Mouse (Mus musculus) adrenal gland, adult 2 months (tissue): Measurements from ENCODE around the gene Lgals3bp. TPM values are rescaled to one million over a fixed set of nuclear protein-coding genes. Genes with fewer than 3 reads are reported as not detected.
A peak's percentile ranks its signal among the peaks of the same experiment; 100 is the strongest.

Source experiments
- DNase-seq: peaks from one replicate; pipeline ENCODE4 v3.0.0; 2021
- long read RNA-seq: library from polyadenylated mRNA; stranded (forward); transcript quantifications from one replicate; pipeline ENCODE4 v2.0.0, GENCODE M21; 2021
- polyA plus RNA-seq: library from polyadenylated mRNA; depleted of rRNA; stranded (reverse); fragments of >200 nt; gene quantifications from 2 replicates; pipeline ENCODE4 v1.2.3, GENCODE M21; 2012; rRNA removed
- total RNA-seq, 2 experiments: library from RNA; stranded (reverse); gene quantifications; 2 replicates each; pipeline ENCODE4 v1.2.3; 2021

Lgals3bp gene
- 100 to 1,000 TPM in 1 of 2 experiments, 10 to 100 TPM in 1; 92.7 to 160 TPM for total RNA-seq
- 336 and 430 TPM in 2 replicates for polyA plus RNA-seq
- long read RNA-seq, transcript Lgals3bp-201 (6 exons, 2,330 nt): major isoform, 21 of 30 reads
- long read RNA-seq, partial matches to known transcripts: 3 of 30 reads
- long read RNA-seq, other reads (novel, unspliced or antisense): 6 of 30 reads

DNA sequence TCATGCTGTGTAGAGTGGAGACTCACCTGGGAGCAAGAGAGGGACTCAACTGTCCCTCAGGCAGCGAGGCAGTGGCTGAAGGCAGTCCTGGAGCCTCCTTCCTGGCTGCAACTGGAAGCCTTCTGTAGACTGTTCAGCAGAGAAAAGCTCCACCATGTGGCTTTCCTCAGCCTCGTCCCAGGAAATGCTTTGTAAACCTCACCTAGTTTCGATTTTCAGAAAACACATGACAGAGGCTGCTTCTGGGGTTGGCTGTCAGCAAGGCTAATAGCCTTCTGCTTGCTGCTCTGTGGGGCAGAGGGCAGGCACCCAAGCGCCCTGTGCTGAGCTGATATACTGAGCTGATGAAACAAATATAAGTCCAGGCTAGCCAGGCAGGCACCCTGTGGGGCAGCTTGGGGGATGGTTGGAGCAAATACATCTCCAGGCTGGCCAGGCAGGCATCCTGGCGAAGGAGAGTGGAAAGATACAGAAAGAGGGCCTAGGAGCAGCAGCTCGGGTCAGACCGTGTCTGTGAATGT lies at the start of gene Lgals3bp:
Lgals3bp (minus strand) TSS at position 333 of the 521 bp plus-strand sequence.
- DNase-seq: peak; percentile 78

DNA sequence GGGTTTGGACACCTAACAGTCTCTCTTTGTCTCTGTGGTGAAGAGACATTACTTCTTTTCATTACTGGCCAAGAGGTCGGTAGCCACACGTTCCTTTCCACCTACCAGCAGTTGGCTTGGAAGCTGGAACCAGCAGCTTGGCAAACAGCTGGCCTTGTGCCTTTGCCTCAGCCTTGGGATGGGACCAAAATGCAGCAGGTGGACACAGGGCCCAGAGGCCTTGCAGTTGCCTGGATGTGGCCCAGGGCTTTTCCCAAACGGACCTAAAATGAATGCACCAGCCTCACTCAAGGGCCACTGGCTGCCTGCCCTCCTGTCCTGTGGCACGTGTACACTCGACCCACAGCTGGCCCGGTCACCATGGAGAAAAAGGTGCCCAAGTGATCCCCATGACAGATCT lies 49.3 kb upstream of the Lgals3bp start:
- peak; percentile 53 for DNase-seq

DNA sequence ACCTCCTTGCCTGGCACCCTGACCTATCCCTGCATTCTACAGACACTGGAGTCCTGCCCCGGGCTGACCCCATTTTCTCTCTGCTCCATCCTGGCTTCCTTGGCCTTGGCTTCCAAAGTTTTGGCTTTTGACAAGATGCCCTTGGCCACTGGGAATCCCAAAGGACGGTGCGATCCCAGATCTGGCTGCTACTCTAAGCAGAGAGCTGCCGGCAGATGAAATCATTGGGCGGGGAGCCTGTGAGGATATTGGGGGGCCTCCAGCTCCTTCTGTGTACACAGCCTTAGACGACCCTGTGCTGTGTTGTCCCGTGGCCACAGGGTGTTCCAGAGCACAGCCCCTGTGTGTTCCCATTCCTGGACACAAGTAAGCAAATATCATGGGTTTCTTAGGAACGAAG lies 46.5 kb upstream of the Lgals3bp start:
- DNase-seq: peak; percentile 36

DNA sequence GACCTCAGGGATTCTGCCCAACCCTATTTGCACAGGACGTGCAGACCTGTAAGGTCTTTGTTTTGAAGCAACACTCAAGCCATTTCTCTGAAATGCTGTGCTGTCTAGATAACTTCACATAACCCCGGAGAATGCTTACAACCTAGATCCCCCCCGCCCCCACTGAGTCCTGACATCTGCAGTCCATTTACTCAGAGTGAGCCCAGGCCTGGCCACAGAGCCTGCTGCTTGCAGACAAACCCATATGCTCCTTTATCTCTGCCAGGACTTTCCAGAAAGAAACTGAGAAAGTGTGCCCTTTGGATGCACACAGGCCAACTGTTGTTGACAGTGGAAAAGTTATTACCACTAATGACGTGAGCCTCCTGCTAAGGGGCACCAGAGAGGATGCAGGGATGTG lies 45.5 kb upstream of the Lgals3bp start:
- no peak for DNase-seq

DNA sequence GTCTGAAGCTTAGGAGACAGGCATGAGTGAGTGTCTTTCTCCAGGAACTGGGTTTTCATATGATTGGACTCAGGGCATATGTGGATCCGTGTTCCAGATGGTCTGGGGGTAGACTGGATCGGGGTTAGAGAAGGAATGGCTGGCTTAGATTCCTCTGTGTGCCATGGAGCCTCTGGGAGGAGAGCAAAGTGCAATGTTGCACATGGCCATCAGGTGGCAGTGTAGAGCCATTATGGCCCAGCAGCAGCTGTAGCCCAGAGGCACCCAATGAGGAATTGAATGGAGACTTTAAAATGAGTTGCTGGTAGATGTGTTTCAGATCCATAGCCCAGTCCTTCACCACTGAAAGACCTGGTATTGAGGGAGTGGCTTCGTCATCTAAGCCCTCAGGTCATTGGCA lies 44.0 kb upstream of the Lgals3bp start:
- peak; percentile 72 for DNase-seq

DNA sequence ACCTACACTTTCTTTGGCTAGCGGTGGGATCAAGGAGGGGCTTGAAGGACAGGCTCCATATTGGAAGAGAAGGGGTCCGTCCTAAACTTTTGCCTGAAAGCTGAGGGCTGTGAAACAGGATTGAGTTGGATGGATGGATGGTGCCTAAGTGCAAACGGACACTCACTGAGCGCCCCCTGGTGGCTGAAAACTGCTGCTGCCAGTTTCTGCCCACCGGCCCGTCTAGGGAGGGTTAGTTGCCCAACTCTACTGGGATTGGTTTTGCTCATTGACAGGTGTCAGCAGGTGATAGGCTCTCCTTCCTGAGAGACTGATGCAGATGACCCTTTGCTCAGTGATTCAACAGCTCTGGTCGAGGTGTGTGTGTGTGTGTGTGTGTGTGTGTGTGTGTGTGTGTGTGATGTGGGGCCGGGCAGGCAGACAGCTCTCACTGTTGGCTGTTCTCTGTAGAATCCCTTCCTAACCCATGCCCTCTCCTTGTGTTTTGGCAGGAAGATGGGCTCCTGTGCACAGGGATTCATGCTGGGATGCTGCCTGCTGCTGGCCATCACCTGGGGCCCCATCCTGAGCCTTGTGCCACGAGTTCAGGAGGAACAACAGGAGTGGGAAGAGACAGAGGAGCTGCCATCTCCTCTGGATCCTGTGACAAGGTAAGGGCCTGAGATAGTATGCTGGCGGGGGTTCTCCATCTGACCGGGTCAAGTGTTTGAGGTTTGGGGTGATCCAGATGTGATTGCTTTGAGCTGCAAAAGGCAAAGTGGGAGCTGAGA lies 41.5 kb upstream of the Lgals3bp start:
- peak; percentile 62 for DNase-seq

DNA sequence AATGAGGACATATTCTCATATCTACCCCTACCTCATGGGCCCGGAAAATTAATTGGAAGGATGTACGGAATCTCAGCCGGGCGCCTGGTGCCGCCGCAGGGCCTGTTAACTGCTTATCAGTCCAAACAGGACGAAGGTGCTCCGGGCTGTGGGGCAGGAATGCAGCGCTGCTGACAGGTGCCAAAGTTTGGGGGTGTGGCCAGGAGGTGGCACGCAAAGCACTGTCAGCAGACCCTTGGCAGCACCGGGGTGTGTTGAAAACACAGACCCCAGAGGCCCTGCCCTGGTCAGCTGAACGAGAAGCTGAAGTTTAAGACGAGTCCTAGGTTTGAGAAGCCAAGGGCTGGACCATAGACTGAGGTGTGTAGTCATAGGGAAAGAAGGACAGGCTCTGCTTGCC lies 40.8 kb upstream of the Lgals3bp start:
- no peak for DNase-seq

DNA sequence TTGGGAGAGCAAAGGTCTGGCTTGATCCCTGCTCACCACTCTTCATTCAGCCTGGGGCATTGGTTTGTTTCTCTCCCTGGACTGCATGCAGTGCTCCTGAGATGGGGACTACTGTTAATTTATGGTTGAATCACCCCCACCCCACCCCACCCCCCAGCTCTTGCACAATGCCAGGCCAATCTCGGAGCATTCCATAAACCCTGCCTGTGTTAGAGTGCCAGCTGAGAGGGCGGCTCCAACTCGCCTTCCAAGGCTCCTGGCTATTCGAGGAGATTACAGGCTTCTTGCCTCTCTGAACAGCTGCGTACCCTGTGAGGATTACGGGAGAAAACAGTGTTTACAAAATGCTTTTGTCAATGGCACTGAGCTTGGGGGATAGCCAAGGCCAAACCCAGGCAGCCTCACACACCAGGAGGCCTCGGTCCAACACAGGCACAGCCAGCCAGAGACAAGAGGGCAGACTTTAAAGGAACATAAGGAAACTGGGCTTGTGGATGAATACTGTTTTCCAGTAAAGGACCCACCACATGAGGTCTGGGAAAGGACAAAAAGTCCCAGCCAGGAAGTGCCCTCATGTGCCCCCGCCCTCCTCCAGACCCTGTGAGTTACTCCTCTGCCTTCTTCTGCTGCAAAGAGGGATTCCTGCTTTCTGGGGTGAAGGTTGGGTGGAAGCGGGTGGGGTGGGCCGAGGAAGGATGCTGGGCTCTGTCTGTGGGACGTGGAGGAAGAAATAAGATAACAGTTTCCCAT lies 36.9 kb upstream of the Lgals3bp start:
- peak; percentile 65 for DNase-seq

DNA sequence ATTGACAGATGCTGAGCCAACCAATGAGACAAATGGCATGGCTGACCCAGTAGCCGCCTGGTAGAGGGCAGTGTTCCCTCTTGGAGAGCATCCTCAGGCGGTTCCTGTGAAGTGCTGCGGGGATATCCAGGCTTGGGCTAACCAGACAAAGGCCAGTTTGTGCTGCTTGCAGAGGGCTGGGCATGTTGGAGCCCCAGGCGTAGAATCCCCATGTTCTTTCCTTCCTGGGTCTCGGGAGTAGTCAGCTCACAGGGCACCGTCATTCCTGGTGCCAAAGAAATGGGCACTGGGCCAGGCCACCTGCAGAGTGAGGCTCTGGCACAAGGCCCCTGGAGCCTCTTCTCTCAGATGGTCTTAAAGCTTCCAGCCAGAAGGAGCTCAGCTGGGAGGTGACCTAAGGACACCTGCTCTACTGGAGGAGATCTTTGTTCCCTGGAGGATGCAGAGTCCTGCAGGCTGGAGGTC lies 34.6 kb upstream of the Lgals3bp start:
- DNase-seq: no peak

DNA sequence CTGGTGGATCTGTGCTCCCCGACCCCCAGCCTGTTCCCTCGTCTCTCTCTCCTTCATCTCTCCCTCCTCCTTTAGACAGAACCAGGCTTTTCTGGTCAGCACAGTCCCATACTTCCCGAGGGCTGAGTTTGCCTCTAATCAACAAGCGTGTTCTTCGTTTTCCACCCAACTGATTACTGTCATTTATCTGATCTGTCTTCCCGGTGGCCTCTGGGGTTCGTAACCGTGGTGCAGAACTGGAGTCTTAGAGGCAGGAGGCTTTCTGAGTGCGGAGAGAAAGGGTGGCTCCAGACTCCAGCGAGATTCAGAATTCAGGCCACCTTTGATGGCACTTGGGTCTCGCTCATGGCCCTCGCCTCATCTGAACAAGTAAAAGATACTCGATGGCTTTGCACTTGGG lies 32.2 kb upstream of the Lgals3bp start:
- no peak for DNase-seq

DNA sequence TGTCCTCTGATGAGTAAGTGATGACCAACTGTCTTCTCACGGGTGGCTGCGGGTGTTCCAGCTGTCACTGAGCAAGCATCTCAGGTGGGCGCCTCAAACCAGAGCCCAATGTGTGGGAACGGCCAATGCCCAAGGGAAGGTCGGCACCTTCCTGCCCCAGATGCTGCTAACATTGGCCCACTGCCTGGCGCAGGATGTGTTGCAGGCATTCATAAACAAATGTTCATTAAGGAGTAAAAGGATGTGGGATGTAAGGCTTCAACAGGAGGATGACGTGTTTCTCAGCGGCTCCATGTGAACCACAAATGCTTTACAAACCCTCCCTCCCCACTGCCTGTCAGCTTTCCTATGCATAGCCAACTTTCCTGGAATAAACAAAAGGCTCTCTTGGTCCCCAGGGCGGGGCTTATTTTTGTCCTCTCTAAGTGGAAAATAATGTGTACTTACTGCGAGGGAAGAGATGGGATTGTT lies 31.5 kb upstream of the Lgals3bp start:
- peak; percentile 31 for DNase-seq

DNA sequence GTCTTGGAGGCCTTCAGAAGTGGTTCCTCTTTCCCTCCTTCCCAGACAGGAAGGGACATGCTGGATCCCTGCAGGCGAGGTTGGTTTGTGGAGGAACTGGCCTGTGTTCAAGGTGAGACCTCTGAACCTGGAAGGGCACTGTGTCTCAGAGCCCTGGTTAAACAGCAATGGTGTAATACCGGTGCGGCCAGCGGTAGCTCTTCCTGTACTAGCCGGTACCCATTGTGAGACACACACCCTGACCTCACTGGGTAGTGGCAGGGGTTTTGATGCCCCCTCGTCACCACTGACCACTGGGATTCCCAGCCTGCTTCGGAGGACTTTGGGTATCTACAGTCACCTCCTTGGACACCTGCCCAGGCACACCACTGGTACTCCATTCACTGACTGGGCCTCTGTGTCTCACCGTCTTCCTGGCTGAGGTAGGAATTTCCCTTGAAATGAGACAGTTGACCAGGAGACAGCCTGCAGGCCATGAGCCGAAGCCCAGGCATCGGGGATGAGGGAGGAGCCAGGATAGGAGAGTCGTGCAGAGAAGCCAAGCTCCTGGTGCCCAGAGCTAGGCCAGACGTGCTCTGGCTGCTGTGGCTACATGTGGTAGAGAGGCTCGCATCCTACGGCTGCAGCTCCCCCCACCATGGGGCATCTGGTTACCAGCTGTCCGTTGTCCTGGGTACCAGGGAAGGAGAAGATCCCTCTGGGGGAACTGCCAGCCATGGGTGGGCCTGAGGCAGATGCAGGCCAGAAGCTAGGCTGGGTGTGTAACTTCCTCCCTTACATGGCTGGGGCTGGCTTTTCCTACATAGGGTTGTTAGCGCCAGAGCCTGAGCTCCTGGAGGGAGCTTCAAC lies 29.4 kb upstream of the Lgals3bp start:
- DNase-seq: no peak

DNA sequence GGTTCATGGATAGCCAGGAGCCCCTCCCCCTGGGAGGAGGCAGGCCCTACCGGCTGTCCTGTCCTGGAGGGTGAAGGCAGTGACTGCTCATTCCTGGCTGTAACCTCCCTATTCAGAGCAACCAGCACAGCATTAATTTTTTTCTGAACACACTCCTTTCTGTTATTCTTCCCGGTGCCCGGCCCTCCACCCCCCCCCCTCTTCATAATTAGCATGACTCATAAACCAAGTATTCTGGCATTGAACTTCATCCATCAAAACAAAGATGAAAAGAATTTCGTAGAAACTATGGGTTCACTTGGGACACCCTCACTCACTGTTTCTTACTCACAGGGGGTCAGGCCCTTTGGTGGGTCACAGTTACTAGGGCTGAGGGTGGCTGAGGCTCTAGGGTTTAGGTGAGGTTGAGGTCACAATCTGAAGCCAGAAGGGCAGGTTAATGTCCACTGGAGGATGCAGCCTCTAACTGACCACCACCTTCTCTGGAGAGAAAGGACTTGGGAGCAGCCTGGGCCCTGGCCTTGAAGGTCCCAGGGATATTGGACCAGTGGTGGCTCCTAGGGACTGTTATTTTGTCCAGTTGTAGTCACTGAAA lies 28.5 kb upstream of the Lgals3bp start:
- DNase-seq: peak; percentile 54

DNA sequence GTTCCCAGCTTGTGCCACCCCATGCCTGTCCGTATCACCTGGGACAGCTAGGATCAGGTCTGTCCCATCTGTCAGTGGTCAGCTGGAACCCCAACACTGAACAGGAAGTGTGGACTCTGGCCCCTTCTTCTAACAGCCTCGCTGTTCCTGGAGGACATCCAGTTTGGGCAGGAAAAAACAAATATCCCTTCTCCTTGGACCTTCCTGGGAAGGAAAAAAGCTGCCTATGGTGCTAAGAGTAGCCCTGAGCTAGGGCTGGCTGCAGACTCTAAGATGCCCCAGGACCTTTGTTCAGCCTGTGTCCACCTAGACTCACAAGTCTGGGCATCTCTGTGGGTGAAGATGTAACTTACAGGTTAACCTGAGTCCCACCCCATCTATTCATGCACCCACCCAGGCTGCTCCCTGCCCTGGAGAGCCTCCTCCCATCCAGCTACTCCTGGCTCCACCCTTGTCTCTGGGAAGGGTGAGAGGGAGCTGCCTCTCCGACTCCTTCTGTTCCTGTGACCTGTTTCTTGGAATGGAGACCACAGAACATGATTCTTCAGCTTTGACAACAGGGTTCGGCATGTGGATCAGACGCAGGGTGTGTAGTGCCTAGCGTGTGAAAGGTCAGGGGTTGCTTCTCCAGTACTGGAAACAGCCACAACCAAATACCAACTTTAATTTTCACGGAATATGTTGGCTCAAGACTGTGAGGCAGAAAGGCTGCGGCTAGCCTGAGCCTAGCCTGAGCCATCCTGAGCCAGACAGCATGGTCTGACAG lies 27.2 kb upstream of the Lgals3bp start:
- DNase-seq: no peak

DNA sequence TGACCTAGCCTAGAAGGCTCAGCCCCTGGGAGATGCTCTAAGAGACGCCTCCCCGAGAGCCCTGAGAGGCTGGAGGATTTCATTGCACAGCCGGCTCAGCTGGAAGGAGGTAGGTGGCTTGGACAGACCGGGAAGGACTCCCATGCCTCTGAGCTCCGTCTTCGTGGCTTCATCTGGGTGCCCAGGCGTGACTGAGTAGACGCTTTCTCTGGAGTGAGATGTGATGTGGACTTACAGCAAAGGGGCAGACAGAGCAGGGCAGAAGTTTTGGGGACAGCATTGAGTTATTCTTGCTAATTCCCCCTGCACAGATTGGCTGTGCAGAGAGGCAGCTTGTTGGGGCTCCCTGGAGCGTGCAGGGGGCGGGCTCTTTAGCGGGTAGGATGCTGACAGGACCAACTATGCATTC lies 26.6 kb upstream of the Lgals3bp start:
- peak; percentile 50 for DNase-seq

DNA sequence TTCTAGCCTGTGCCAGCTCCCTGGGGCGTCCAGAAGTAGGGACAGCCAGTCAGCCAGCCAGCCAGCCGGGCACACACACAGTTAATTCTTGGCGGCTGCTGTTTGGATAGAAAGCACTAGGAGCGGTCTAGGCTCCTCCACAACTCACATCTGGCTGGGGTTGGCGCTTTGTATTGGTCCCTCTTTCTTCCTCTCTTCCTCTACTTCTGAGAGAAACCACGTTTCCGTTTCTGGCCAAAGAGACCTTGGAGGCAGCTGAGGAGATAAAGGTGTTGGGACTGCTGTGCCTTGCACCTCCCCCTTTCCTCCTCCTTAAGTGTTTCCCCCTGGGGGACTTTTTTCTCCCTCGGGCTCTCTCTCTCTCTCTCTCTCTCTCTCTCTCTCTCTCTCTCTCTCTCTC lies 26.1 kb upstream of the Lgals3bp start, which contains the start of gene C1qtnf1:
C1qtnf1 (plus strand) TSS at position 218 of the 400 bp plus-strand sequence.
- peak; percentile 38 for DNase-seq

DNA sequence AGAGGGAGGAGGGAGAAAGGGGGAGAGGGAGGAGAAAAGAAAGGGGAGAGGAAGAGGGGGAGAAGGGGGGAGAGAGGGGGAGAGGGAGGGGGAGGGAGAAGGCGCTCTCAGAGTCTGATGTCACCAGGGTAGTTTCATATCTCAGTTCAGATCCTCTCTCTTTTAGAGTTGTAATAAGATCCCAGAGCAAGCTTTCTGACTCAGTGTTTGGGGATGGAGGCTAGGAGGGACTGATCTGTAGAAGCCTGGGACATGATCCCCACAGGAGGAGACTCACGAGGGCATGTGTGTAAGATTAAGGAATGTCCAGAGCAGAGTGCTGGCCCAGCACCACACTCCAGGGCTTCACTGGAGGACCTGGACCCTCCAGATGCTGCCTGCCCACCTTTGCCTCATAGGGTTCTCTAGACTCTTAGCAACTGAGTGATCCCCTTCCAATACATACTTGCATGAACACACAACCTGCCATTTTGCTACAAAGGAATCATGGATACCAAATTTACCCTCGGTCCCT lies 25.4 kb upstream of the Lgals3bp start:
- DNase-seq: no peak

DNA sequence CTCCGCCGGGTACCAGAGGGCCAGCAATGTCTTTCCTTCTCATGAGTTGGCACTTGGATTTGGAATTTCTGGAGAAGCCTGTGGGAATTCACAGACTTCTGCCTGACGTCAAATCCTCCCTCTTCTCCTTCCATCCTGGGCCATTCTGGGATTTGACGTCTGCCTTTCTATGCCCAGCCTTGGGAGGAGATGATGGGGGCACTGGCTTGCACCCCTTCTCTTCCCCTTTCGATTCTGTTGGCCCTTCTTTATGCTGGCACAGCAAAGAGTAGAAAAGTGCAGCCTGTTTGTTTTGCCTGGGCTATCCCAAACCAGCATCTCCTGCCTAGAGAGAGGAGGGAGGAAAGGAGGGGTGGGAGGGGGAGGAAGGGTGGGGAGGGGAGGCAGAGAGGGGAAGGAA lies 24.9 kb upstream of the Lgals3bp start:
- no peak for DNase-seq

DNA sequence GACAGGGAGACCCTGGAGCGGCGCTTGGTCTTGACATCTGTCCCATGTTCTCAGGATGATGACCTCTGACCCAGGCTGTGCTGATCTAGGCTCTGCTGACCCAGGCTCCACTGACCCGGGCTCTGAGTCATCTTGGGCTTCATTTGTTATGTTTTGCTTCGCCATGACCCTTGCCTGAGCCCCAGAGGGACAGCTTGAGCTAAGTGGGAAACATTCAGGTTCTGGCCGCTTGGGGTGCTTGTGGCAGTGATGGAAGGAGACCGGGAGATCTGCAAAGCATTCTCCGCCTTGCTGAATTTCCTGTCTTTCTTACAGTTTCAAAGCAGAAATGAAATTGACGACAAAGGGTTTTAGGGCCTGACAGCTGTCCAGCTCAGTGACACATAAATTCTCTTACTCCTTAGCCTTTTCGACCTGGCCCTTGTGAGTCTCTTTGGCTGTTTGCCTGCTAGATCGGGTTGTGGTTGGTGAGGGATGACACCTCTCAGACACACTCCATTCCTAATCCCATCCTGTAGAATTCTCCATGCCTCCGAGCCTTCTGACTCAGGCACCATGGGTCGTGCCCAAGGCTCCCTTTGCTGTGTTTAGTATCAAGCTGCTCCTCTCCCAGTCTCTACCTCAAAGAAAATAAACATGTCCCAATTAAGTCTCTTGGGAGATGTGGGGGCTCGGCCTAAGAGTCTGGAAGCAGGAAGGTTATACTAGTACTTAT lies 22.9 kb upstream of the Lgals3bp start:
- DNase-seq: no peak
